Mouse (Mus musculus): ENCODE results near the gene Hapln2.
A peak's percentile ranks its signal among the peaks of the same experiment; 100 is the strongest.

DNA sequence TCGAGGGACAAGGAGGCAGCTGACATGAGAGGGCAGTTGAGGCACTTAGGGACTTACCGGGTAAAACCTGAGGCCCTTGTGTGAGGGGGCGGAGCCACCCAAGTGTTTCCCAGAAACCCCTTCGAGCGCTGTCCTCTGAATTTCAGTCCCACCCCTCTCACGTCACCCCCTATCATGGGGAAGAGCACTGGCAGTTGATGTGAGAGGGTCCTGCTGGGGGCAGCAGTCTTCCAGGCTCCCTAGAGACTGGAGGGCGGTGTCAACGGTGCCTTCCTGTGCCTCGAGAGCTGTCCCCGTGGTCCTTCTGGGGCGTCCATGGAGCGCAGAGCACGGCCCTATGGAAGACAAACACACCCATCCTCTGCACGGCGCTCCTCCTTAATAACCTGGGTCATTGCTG, 39.8 kb downstream of the Hapln2 start:
- peak; percentile 58 for TF ChIP-seq POLR2A (IDR thresholded peaks at IDR 0.05; ENCODE audit: low read depth, low read length)
- TF ChIP-seq CTCF (IDR thresholded peaks at IDR 0.05; ENCODE audit: borderline replicate concordance, insufficient read depth, low read length), result no peak
